Mouse (Mus musculus): ENCODE measurements around the gene Selenbp1. TPM values are rescaled to one million over a fixed set of nuclear protein-coding genes. Genes with fewer than 3 reads are reported as not detected.
"Not testable (repeated sequence)": the region's sequence is repeated elsewhere in the genome, so short reads cannot be mapped to it uniquely, and the experiment has no call there.

Gene Selenbp1
- polyA plus RNA-seq, 1 experiment from 2014 or later: 17.2 TPM

- H3K9me3 ChIP-seq (ENCODE audit: control insufficient read depth, low read length); H3K36me3 ChIP-seq (ENCODE audit: control insufficient read depth, insufficient read depth, low read length); H3K27ac ChIP-seq (replicated peaks; ENCODE audit: low read depth, low read length); H3K27me3 ChIP-seq (ENCODE audit: control insufficient read depth, insufficient read depth, low read length); H3K4me2 ChIP-seq (ENCODE audit: low read depth, severe bottlenecking); H3K4me3 ChIP-seq (ENCODE audit: low read depth, low read length); ATAC-seq (ENCODE audit: insufficient number of reproducible peaks, low FRiP score, low TSS enrichment, low read depth); H3K9ac ChIP-seq (ENCODE audit: low read length); H3K4me1 ChIP-seq (ENCODE audit: control insufficient read depth, insufficient read depth, low read length); DNase-seq (ENCODE audit: low spot score): not testable (repeated sequence)
- WGBS: 86% methylated on average over 6 of the region's 7 CpGs
Observed at GRCm38 (mm10) chr3:94937194-94937593, 4.3 kb downstream of the Selenbp1 start.

- DNase-seq (ENCODE audit: low spot score); H3K36me3 ChIP-seq (ENCODE audit: control insufficient read depth, insufficient read depth, low read length); H3K4me1 ChIP-seq (ENCODE audit: control insufficient read depth, insufficient read depth, low read length); H3K9ac ChIP-seq (ENCODE audit: low read length); H3K27me3 ChIP-seq (ENCODE audit: control insufficient read depth, insufficient read depth, low read length); H3K9me3 ChIP-seq (ENCODE audit: control insufficient read depth, low read length); ATAC-seq (ENCODE audit: insufficient number of reproducible peaks, low FRiP score, low TSS enrichment, low read depth); H3K4me2 ChIP-seq (ENCODE audit: low read depth, severe bottlenecking); H3K4me3 ChIP-seq (ENCODE audit: low read depth, low read length); H3K27ac ChIP-seq (replicated peaks; ENCODE audit: low read depth, low read length): not testable (repeated sequence)
- WGBS: 49% methylated on average over 9 of the region's 9 CpGs
Observed at GRCm38 (mm10) chr3:94940033-94940432, 7.2 kb downstream of the Selenbp1 start.

DNA sequence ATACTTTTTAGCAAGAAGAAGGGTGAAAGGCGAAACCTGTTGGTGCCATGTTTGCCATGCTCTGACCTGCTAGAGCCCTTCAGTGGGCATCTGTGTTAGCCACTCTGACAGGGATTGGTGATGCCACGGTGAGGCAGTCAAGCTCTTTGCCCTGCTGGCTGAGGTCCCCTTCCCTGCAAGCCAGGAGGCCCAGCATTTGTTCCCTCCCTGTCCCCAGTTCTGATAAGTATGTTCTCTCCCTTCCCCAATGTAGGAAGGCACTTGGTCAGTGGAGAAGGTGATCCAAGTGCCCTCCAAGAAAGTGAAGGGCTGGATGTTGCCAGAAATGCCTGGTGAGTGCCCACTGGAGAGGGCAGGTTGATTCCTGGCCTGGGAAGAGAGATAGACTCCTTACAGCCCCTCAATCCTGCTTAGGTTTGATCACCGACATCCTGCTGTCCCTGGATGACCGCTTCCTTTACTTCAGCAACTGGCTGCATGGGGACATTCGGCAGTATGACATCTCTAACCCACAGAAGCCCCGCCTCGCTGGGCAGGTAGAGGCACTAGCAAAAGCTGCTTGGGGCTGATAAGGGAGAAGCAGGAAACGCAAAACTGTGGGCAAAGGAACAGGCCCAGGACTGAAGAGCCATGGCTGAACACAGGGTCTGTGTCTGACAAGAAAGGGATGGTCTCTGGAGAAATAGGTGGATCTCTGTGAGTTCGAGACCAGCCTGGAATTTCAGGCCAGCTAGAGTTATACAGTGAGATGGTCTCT lies 9.5 kb downstream of the Selenbp1 start:
- DNase-seq (ENCODE audit: low spot score); H3K27me3 ChIP-seq (ENCODE audit: control insufficient read depth, insufficient read depth, low read length); ATAC-seq (ENCODE audit: insufficient number of reproducible peaks, low FRiP score, low TSS enrichment, low read depth); H3K4me1 ChIP-seq (ENCODE audit: control insufficient read depth, insufficient read depth, low read length); H3K36me3 ChIP-seq (ENCODE audit: control insufficient read depth, insufficient read depth, low read length); H3K4me2 ChIP-seq (ENCODE audit: low read depth, severe bottlenecking); H3K4me3 ChIP-seq (ENCODE audit: low read depth, low read length); H3K9ac ChIP-seq (ENCODE audit: low read length); H3K27ac ChIP-seq (replicated peaks; ENCODE audit: low read depth, low read length); H3K9me3 ChIP-seq (ENCODE audit: control insufficient read depth, low read length): not testable (repeated sequence)
- 92% methylated on average over 8 of the region's 9 CpGs for WGBS

- WGBS: 28% methylated on average over 4 of the region's 4 CpGs
- H3K9ac ChIP-seq (ENCODE audit: low read length); H3K4me3 ChIP-seq (ENCODE audit: low read depth, low read length); ATAC-seq (ENCODE audit: insufficient number of reproducible peaks, low FRiP score, low TSS enrichment, low read depth); H3K27me3 ChIP-seq (ENCODE audit: control insufficient read depth, insufficient read depth, low read length); H3K36me3 ChIP-seq (ENCODE audit: control insufficient read depth, insufficient read depth, low read length); H3K27ac ChIP-seq (replicated peaks; ENCODE audit: low read depth, low read length); H3K4me1 ChIP-seq (ENCODE audit: control insufficient read depth, insufficient read depth, low read length); H3K4me2 ChIP-seq (ENCODE audit: low read depth, severe bottlenecking); DNase-seq (ENCODE audit: low spot score); H3K9me3 ChIP-seq (ENCODE audit: control insufficient read depth, low read length): not testable (repeated sequence)
Observed at GRCm38 (mm10) chr3:94943706-94944105, 10.8 kb downstream of the Selenbp1 start.

GRCm38 (mm10) chr3:94948066-94948614 lies 15.3 kb downstream of the Selenbp1 start:
- Histone ChIP-seq H3K4me3 (ENCODE audit: low read depth, low read length) (no peak overlapping the region), H3K9ac (ENCODE audit: low read length) (no peak overlapping the region), H3K27ac (replicated peaks; ENCODE audit: low read depth, low read length) (no peak overlapping the region), H3K27me3 (ENCODE audit: control insufficient read depth, insufficient read depth, low read length) (no peaks in the 10 kb centered on the region), H3K36me3 (ENCODE audit: control insufficient read depth, insufficient read depth, low read length) (no peaks in the 10 kb centered on the region), H3K9me3 (ENCODE audit: control insufficient read depth, low read length) (no peaks in the 10 kb centered on the region), H3K4me2 (ENCODE audit: low read depth, severe bottlenecking) (no peak overlapping the region), H3K4me1 (ENCODE audit: control insufficient read depth, insufficient read depth, low read length) (0 out of 2 replicates have a peak, but pooled peaks cover 6% of the 10 kb centered on the region)
- ATAC-seq (ENCODE audit: insufficient number of reproducible peaks, low FRiP score, low TSS enrichment, low read depth) (no peak), DNase-seq (ENCODE audit: low spot score) (no peak)
- WGBS: 70% methylated on average over 3 of the region's 3 CpGs

DNA sequence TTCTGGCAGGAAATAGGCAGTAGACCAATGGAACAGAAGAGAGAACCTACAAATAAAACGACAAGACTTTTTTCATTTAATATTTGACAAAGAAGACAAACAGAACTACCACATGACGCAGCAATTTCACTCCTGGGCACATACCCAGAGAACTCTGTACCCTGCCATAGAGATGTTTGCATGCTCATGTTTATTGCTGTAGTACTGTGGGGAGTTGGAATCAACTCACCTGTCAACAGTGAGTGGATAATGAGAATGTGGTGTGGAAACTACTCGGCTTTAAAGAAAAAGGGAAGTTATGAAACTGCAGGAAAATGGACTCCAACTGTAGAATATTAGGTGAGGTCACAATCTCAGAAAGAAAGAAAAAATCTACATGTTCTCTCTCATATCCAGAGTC lies 16.8 kb downstream of the Selenbp1 start:
- no peaks in the 10 kb centered on the region for H3K36me3 ChIP-seq (ENCODE audit: control insufficient read depth, insufficient read depth, low read length)
- 0 out of 2 replicates have a peak, but pooled peaks cover 6% of the 10 kb centered on the region for H3K4me1 ChIP-seq (ENCODE audit: control insufficient read depth, insufficient read depth, low read length)
- no peak overlapping the region for H3K27ac ChIP-seq (replicated peaks; ENCODE audit: low read depth, low read length)
- H3K4me3 ChIP-seq (ENCODE audit: low read depth, low read length): no peak overlapping the region
- H3K9ac ChIP-seq (ENCODE audit: low read length): no peak overlapping the region
- ATAC-seq (ENCODE audit: insufficient number of reproducible peaks, low FRiP score, low TSS enrichment, low read depth) (no peak), DNase-seq (ENCODE audit: low spot score) (no peak)
- no peak overlapping the region for H3K4me2 ChIP-seq (ENCODE audit: low read depth, severe bottlenecking)
- H3K9me3 ChIP-seq (ENCODE audit: control insufficient read depth, low read length): no peaks in the 10 kb centered on the region
- no peaks in the 10 kb centered on the region for H3K27me3 ChIP-seq (ENCODE audit: control insufficient read depth, insufficient read depth, low read length)
- 84% methylated on average over 3 of the region's 3 CpGs for WGBS

- 54% methylated on average over 5 of the region's 5 CpGs for WGBS
- Histone ChIP-seq H3K4me1 (ENCODE audit: control insufficient read depth, insufficient read depth, low read length) (peaks cover 11% of the 10 kb centered on the region; the same call in 1 of the 2 replicates), H3K36me3 (ENCODE audit: control insufficient read depth, insufficient read depth, low read length) (peaks cover 6% of the 10 kb centered on the region), H3K4me3 (ENCODE audit: low read depth, low read length) (peak overlapping the region; percentile 60; the same call in 1 of the 2 replicates), H3K9ac (ENCODE audit: low read length) (no peak overlapping the region), H3K9me3 (ENCODE audit: control insufficient read depth, low read length) (no peaks in the 10 kb centered on the region), H3K27me3 (ENCODE audit: control insufficient read depth, insufficient read depth, low read length) (no peaks in the 10 kb centered on the region), H3K4me2 (ENCODE audit: low read depth, severe bottlenecking) (peak overlapping the region; percentile 43), H3K27ac (replicated peaks; ENCODE audit: low read depth, low read length) (no peak overlapping the region)
- ATAC-seq (ENCODE audit: insufficient number of reproducible peaks, low FRiP score, low TSS enrichment, low read depth) (no peak), DNase-seq (ENCODE audit: low spot score) (peak; percentile 33)
Observed at GRCm38 (mm10) chr3:94952806-94953205, 19.9 kb downstream of the Selenbp1 start.

GRCm38 (mm10) chr3:94953384-94953763 lies 20.5 kb downstream of the Selenbp1 start:
- H3K36me3 ChIP-seq (ENCODE audit: control insufficient read depth, insufficient read depth, low read length): peaks cover 6% of the 10 kb centered on the region
- ATAC-seq (ENCODE audit: insufficient number of reproducible peaks, low FRiP score, low TSS enrichment, low read depth) (no peak; the same call in 1 of the 2 replicates), DNase-seq (ENCODE audit: low spot score) (no peak)
- peak overlapping the region; percentile 60 for H3K4me3 ChIP-seq (ENCODE audit: low read depth, low read length)
- peaks cover 11% of the 10 kb centered on the region; the same call in 1 of the 2 replicates for H3K4me1 ChIP-seq (ENCODE audit: control insufficient read depth, insufficient read depth, low read length)
- no peaks in the 10 kb centered on the region for H3K9me3 ChIP-seq (ENCODE audit: control insufficient read depth, low read length)
- H3K4me2 ChIP-seq (ENCODE audit: low read depth, severe bottlenecking): peak overlapping the region; percentile 43
- WGBS: 23% methylated on average over 9 of the region's 9 CpGs
- H3K27ac ChIP-seq (replicated peaks; ENCODE audit: low read depth, low read length): peak overlapping the region; percentile 84
- peak overlapping the region; percentile 72 for H3K9ac ChIP-seq (ENCODE audit: low read length)
- H3K27me3 ChIP-seq (ENCODE audit: control insufficient read depth, insufficient read depth, low read length): no peaks in the 10 kb centered on the region

Data from limb, embryonic 11.5 days (tissue).